Mouse (Mus musculus) common myeloid progenitor, adult 5-6 weeks (primary cell): Measurements from ENCODE around the gene Efs. TPM values are rescaled to one million over a fixed set of nuclear protein-coding genes. Genes with fewer than 3 reads are reported as not detected.

ENCODE experiments used
- ATAC-seq: replicated peaks from 2 replicates; pipeline ENCODE4 v1.8.0; 2016; ENCODE audit warnings: low read depth, mild to moderate bottlenecking, moderate TSS enrichment, inconsistent platforms; ENCODE audit not compliant: poor library complexity, severe bottlenecking
- total RNA-seq: library from RNA; stranded (forward); fragments of 200-1000, 187-1606 nt; gene quantifications from 2 replicates; pipeline ENCODE4 v1.2.3, GENCODE M21; 2017

Gene Efs
- total RNA-seq, 1 experiment from 2014 or later = not detected

DNA sequence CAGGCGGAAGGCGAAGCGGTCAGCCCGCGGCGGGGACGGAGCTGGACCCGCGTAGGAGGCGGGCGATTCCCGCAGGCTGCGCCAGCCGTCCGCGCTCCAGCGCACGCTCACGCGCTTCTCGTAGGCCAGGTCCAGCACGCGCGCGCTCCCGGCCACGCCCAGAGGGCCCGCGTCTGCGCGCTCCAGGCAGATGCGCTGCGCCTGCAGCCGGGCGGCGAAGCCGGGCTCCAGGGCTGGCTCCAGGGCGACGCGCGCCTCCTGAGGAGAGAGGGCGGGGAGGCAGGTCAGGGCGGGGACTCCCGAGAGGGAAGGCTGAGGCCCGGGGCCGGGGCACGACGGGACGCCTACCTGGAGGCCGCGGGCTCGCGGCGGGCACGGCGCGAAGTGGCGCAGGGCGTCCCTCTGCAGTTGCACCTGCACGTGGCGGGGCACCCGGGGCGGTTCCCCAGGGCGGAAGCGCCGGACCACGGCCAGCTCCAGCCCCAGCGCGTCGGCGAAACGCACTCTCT lies 49.3 kb downstream of the Efs start:
- peak; percentile 75 for ATAC-seq

DNA sequence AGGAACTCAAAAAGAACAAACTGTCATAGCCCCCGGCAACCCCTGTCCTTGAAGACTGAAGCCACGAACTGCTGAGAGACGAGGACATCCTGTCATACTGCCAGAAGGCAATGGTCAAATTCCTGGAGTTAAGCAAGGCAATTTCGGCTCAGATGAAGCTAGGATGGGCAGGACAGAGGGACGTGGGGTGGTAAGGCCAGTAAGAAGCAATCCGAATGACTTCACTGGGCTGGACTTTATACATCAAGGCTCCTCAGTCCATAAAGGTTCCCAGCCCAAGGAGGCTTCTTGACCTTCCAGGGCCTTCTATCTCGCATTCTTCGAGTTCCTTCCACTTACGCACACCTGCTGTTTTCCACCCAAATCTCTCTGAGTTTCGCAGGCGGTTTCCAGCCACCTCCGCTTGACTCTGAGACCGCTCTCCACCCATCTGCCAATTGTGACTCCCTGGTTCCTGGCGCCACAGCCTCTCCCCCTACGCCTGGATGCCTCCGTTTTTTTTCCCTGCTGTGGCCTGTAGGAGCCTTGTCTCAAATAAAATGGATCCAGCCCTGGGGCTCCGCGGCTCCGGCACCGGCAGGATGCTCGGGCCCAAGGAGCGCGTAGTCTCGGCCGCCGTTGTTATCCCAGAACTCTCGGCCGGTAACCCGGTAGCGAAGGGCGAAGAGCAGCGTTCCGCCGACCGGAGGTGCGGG lies 49.9 kb downstream of the Efs start:
- ATAC-seq = 0 out of 2 replicates have a peak, but pooled peaks have one; percentile 16

DNA sequence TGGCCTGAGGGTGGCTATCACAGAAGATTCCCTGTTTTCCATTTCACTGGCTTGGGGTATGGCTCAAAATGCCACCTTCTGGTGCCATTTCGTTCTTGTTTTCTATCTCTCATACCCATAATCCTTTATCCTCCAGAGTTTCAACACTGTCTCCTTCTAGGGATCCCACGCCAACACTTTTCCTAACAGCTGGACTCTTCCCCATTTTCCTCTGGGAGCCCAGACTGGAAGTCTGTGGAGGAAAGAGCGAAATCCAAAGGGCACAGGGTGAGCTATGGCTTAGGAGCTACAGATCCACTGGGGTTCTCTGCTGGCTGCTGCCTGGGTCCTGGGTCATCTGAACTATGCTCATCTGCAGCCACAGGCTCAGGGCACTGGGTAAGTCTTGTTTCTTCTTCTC lies 51.8 kb downstream of the Efs start:
- no peak for ATAC-seq

DNA sequence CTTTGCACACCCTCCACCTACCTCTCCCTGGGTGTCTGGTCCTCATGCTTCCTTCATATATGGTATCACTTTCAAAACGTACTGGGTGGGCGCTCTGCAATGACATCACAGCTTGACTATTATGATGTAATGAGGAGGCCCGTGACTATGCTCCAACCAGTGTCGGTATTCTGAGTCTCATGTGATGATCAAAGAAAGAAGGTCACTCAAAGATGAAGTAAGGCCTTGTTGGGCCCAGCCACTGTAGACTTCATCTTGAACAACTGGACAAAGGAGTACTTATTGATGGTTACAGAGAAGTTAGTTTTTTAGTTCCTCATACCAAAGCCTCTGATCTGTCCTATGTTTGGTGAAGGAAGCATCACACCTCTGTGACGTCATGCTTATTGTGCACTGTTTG lies 55.1 kb downstream of the Efs start, which contains the start of gene Homez:
Gene Homez, minus strand, starts transcription at position 101 of the 400 bp plus-strand sequence.
- ATAC-seq = no peak

- ATAC-seq = no peak
Measured at GRCm38 (mm10) chr14:54868026-54868425, 57.9 kb downstream of the Efs start.

- no peak for ATAC-seq
Measured at GRCm38 (mm10) chr14:54866936-54867335, 59.0 kb downstream of the Efs start.

Other genes with a start within 250 kb of the Efs start
- gene 1700123O20Rik, start 239.9 kb downstream of the Efs start, total RNA-seq = 26.5 and 33.2 TPM in 2 replicates
- gene Acin1, start 239.2 kb downstream of the Efs start, total RNA-seq = 238 and 282 TPM in 2 replicates
- gene Gm29776, start 227.3 kb downstream of the Efs start, total RNA-seq = 0.37 TPM in 1 of 2 replicates, not detected in the other
- 1.2 and 4.9 TPM in 2 replicates for gene Cebpe, start 214.0 kb downstream of the Efs start, total RNA-seq
- 4.4 and 5.5 TPM in 2 replicates for gene Slc7a8, start 144.2 kb downstream of the Efs start, total RNA-seq
- not detected in 2 replicates for gene Rnf212b, start 112.0 kb downstream of the Efs start, total RNA-seq
- 12.5 and 15.6 TPM in 2 replicates for gene Homez, start 55.2 kb downstream of the Efs start, total RNA-seq
- 5.4 TPM in 1 of 2 replicates, not detected in the other for gene Ppp1r3e, start 48.6 kb downstream of the Efs start, total RNA-seq
- 7.8 and 10.3 TPM in 2 replicates for gene Bcl2l2, start 42.7 kb downstream of the Efs start, total RNA-seq
- 2.4 TPM in 1 of 2 replicates, not detected in the other for gene Gm20521, start 42.7 kb downstream of the Efs start, total RNA-seq
- 466 and 493 TPM in 2 replicates for gene Pabpn1, start 33.6 kb downstream of the Efs start, total RNA-seq
- 0.23 and 6.6 TPM in 2 replicates for gene Slc22a17, start 13.0 kb downstream of the Efs start, total RNA-seq
- not detected in 2 replicates for gene Il25, start 6.6 kb upstream of the Efs start, total RNA-seq
- gene Cmtm5, start 10.1 kb upstream of the Efs start, total RNA-seq = not detected in 2 replicates
- gene Myh6, start 40.8 kb upstream of the Efs start, total RNA-seq = not detected in 2 replicates
- gene Gm17428, start 50.8 kb upstream of the Efs start, total RNA-seq = not detected in 2 replicates
- gene Myh7, start 68.5 kb upstream of the Efs start, total RNA-seq = not detected in 2 replicates
- 53.3 and 56.1 TPM in 2 replicates for gene Ngdn, start 89.3 kb upstream of the Efs start, total RNA-seq
- 2.0 and 5.0 TPM in 2 replicates for gene Zfhx2, start 166.2 kb upstream of the Efs start, total RNA-seq
- 8.3 and 12.9 TPM in 2 replicates for gene Thtpa, start 168.7 kb upstream of the Efs start, total RNA-seq
- gene Ap1g2, start 180.5 kb upstream of the Efs start, total RNA-seq = 25.1 and 30.9 TPM in 2 replicates
- gene Jph4, start 190.8 kb upstream of the Efs start, total RNA-seq = not detected in 2 replicates